Mouse (Mus musculus) embryonic fibroblast, embryonic 13.5 days (primary cell): ENCODE measurements at regions not wholly inside any gene's neighbourhood (a gene's known extent, or its start where the extent isn't known, plus 50 kb on each side); places are given as distances from the start of the nearest gene placed in this dataset.

Experiments used
- CTCF ChIP-seq: IDR thresholded peaks from 2 replicates; pipeline ENCODE4 v1.5.1; 2011; ENCODE audit warnings: mild to moderate bottlenecking, control low read depth, low read length, moderate library complexity, borderline replicate concordance; ENCODE audit not compliant: insufficient read depth
- POLR2A ChIP-seq: IDR thresholded peaks from 2 replicates; pipeline ENCODE4 v1.6.1; 2011; ENCODE audit warnings: low read depth, mild to moderate bottlenecking, control low read depth, low read length, moderate library complexity

GRCm38 (mm10) chr5:133264976-133265375, 721.8 kb upstream of the Auts2 start:
- TF ChIP-seq CTCF (no peak), POLR2A (no peak)
